Mouse (Mus musculus) megakaryocyte, embryonic 14.5 days (primary cell): Measurements from ENCODE around the gene Gfm1.

ENCODE experiments used
- FLI1 ChIP-seq: IDR thresholded peaks from 2 replicates; pipeline ENCODE4 v1.6.1; 2012; ENCODE audit warnings: low read length, inconsistent platforms, mixed read lengths
- GATA1 ChIP-seq: IDR thresholded peaks from 3 replicates; pipeline ENCODE4 v1.6.1; 2012; ENCODE audit warnings: mixed read lengths, low read length, inconsistent platforms, borderline replicate concordance

GRCm38 (mm10) chr3:67462015-67462414 is 32.1 kb downstream of the Gfm1 start:
- TF ChIP-seq FLI1 (no peak), GATA1 (no peak)
